Mouse (Mus musculus): Measurements from ENCODE around the gene Olfr130.

DNA sequence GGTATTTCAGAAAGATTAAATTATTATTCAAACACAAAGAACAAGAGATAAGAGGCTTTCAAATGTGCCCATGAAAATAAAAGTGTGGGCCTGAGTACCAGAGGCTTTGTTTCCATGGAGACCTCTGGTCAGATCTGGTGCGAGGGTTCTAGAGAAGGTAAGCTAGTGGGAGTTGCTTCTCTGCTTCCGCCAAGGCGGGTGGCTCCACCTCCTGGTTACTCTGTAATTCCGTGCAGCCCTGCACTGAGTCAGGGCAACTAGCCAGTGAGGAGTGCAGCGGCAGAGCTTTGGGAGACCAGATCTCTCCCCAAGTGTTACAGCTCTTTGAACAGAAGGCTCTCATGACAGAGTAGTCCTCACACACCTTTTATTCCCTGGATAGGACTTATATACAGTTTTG, 37.4 kb upstream of the Olfr130 start:
- no peak for TF ChIP-seq CTCF (IDR thresholded peaks at IDR 0.05; ENCODE audit: low read depth, low read length)
- no peak for TF ChIP-seq POLR2A (IDR thresholded peaks at IDR 0.05; ENCODE audit: extremely low read depth, insufficient read depth, low read length)

All from liver, adult 2 months (tissue).